Mouse (Mus musculus) heart, postnatal 36 days (tissue): ENCODE measurements around the gene Fezf1. TPM values are rescaled to one million over a fixed set of nuclear protein-coding genes. Genes with fewer than 3 reads are reported as not detected.

Experiments used
- DNase-seq, 2 experiments: peaks; one replicate each; pipeline ENCODE4 v3.0.0; 2021 to 2022
- intact Hi-C: fragments of 180-260 bp; cut with DNase I; formaldehyde crosslinking; loops from one replicate; pipeline ENCODE4 v1.15.1; 2025
- total RNA-seq, 2 experiments: library from RNA; stranded (reverse); gene quantifications; 2 replicates each; pipeline ENCODE4 v1.2.3; 2021

The Fezf1 gene
- total RNA-seq, 2 experiments from 2014 or later = not detected

- DNase-seq = no peak
- intact Hi-C loops = no loop called here
These were observed 450 bp downstream of the Fezf1 start for GRCm38 (mm10) chr6:23247512-23248312.

- intact Hi-C loops = no loop called here
- no peak for DNase-seq
These were observed 1.2 kb downstream of the Fezf1 start for GRCm38 (mm10) chr6:23246790-23247511.

- intact Hi-C loops = no loop called here
- DNase-seq = no peak
These were observed 1.9 kb downstream of the Fezf1 start for GRCm38 (mm10) chr6:23246061-23246789.

DNA sequence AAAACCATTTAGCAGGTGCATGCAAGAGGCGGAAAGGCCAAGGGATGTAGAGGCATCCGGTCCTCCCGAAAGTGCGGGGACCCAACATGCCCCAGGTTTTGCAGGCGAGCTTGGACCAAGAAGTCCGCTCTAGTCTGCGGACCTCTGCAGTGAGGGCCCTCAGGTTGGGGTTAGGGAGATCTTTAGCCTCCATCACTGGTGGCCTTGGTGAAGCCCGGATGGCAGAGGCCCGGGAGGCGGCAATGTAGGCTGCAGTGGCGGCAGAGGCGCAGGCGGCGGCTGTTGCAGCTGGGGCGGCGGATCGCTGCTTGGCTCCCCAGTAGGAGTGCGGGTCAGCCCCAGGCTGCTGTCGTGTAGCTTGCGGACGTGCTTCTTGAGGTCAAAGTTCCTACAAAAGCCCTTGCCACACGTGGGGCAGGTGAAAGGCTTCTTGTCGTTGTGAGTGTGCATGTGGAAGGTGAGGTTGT is 2.6 kb downstream of the Fezf1 start:
- no peak for DNase-seq
- intact Hi-C loops = no loop called here

GRCm38 (mm10) chr6:23245121-23245520 is 3.0 kb downstream of the Fezf1 start:
- DNase-seq = no peak
- intact Hi-C loops = no loop called here

DNA sequence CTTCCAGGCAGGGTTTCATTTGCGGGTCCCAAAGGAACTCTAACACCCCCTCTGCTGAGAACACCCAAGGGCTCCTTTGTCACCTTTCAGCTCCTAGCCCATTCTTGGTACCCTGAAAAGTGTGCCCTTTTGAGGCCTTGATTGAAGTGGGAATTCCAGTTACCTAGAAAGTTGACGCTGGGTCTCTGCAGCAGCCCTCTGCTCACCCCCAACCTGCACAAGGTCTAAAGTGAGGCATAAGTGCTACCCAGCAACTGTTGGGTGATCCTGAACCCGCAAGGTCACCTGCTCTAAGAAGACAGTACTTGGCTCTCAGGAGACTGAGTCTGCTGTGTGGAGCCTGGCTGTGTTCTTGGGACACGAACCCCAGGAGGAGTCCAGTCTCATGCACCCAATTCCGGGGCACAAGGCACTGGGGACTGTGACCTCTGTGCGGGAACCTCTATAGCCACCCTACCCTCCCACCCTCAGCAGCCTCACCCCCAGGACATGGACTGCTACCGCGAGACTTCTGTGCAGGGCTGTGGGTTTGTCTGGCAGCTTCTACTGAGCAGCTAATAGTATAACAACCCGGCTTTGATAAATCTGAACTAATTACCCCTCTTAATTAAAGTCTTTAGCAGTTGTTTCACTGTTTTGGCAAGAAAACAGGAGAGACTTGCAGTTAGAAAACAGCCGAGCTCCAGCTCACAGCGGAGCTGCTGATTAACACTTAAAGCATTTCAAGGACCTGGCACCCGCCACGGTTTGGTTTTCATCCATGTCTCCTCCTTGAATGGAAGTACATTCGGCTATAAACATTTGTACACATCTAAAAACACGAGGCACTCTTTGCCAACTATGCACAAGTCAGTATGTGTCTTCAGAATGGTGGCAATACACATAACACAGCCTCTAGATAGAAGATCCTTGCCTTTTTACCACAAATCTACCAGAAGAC is 4.1 kb downstream of the Fezf1 start:
- DNase-seq = no peak
- intact Hi-C loops = no loop called here

DNA sequence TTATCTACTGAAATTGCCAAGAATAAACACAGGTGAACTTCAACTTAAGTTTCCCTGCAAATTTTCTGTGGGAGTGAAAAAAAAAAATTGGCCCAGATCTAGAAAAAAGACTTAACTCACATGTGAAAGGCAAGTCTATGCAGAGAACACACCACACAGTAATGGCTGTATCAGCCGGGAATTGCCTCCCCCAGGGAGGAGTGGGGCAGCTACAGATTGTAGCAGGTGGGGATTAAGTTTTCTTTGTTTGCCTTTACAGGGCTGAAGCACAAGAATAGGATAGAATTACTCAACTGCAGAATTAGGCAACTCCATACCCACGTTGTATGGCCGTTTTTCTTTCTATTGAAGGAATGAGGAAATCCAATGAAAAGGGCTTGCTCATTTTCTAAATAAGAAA is 36.7 kb downstream of the Fezf1 start:
- intact Hi-C loops = no loop called here
- no peak for DNase-seq

GRCm38 (mm10) chr6:23207791-23208190 is 40.4 kb downstream of the Fezf1 start:
- intact Hi-C loops = no loop called here
- DNase-seq = no peak

GRCm38 (mm10) chr6:23202630-23203029 is 45.5 kb downstream of the Fezf1 start:
- intact Hi-C loops = no loop called here
- DNase-seq = no peak

Other genes starting within 250 kb of the Fezf1 start
- gene Aass, start 115.4 kb downstream of the Fezf1 start, total RNA-seq = under 1 TPM; 0.16 to 0.25 TPM